Mouse (Mus musculus) mouse embryonic stem cell (cell line): Measurements from ENCODE around the gene Sugct.

ENCODE experiments used
- in situ Hi-C, 2 experiments: fragments of 300-500 bp; cut with MboI; formaldehyde crosslinking; loops; 1 replicate in 1 of 2; 3 replicates in 1 of 2; pipeline ENCODE4 v1.14.3; 2019 to 2020; ENCODE audit warnings: low sequenced_read_pairs in 2 of 2, low pct_unique_long_range_greater_than_20kb in 1 of 2, mixed read lengths in 1 of 2; ENCODE audit not compliant: unreplicated experiment in 1 of 2

The Sugct gene

DNA sequence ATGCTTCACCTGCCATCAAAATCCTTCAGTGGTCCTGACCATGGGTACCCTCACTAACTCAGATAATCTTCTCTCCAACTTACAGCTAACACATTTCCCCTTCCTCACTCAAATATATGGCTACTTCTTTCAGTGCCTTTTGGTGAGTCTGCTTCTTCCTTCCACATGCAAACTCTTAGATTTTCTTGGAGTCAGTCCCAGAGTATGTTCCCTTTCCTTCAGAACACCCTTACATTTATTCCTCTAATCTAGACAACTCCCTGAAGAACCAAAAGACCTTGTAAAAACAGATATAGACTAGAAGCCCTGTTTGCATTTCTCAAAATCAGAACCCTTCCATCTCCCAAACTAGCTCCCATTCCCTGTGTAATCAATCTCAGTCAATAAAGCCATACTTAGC, 862.3 kb downstream of the Sugct start:
- in situ Hi-C loops = loop anchor here in 1 of 2 experiments (25.0 kb wide), 1 partner anchor 829 kb away; no protein-coding TSS in a partner anchor

DNA sequence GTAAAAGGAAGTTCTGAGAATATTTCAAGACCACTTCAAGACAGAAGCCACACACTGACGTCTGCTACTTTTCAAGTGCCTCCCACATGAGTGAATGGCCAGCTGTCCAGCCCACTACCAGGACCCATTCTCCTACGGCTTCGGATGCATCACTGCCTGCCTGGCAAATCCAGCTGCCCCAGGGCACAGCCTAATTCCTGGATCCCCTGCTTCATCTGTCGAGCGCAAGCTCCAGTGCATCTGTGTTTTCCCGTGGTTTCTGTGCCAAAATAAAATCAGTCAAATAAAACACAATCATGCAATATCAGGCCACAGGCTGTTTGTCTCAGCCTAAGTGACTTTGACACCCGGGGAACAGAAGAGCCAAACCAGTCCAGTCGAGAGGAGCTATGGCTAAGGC, 863.5 kb downstream of the Sugct start:
- in situ Hi-C loops = loop anchor here in 1 of 2 experiments (25.0 kb wide), 1 partner anchor 830 kb away; no protein-coding TSS in a partner anchor

DNA sequence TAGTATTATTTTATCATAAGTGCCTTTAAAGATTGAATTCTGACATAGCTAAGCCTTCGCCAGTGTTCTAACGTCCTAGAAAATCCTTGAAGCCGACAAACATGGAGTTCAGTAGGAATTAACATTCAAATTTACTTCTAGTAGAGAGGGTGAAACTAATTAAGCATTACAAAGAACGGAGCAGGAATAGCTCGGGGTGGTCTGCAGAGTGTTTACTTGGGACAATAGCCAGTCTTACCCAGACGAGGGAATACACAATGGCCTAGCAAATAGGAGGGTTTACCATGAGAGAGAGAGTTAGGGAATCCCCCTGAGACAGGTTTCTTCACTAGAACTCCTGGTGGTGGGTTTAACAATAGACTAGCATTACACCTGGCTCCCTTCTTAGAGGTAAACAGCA, 865.1 kb downstream of the Sugct start:
- in situ Hi-C loops = loop anchor here in 1 of 2 experiments (25.0 kb wide), 1 partner anchor 832 kb away; no protein-coding TSS in a partner anchor

DNA sequence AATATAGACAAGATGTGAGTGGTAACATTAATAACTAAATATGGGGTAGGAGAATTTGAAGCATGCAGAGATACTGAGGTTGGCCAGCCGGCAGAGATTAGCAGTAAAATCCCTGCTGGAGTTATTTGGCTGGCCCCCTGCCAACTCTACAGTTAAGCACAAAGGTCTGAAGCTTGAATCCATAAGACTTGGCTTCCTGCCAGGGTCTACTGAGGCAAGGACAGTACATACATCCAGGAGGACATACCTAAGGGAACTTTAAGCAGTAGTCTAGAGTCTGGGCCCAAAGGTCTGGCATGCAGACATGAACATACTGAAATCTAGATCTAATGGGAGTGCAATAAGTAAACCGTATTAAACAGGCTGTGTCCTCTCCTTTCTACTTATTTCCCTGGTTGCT, 865.8 kb downstream of the Sugct start:
- in situ Hi-C loops = loop anchor here in 1 of 2 experiments (25.0 kb wide), 1 partner anchor 833 kb away; no protein-coding TSS in a partner anchor

DNA sequence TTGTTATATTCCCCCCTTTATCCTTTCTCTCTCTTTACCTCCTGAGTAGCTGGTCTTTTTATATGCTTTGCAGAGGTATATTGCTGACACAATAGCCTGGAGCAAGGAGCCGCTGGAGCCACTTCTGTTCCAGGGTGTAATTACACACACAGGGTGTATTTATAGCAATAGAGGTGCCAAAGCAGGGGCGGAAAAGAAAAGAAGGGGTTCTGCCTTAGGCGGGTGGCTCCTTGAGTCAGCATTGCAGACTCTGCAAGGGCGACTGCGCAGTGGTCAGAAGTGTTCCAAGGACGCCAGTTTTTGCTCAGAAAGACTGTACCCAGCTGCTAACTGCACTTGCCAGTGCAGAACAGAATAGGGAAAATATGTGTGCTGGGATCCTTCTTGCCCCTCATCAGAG, 869.7 kb downstream of the Sugct start:
- in situ Hi-C loops = loop anchor here in 1 of 2 experiments (25.0 kb wide), 1 partner anchor 837 kb away; no protein-coding TSS in a partner anchor

DNA sequence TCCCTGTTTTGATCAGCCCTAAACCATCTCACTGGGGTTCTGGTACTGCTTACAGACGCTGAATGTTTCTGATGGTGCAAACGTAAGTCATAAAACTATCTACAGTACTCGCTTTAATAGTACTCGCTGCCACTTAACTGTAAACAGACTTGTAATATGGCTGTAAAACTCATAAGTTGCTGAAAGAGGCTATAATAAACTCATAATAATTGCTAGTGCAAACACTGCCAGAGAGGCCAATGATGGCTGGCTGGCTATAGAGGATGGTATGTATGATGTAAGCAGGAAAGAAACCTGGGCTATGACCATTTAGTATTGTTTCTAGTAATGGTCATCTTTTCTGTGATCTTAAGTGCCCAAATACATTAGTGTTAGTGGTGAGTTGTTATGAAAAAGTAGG, 873.6 kb downstream of the Sugct start:
- in situ Hi-C loops = no loop called here

DNA sequence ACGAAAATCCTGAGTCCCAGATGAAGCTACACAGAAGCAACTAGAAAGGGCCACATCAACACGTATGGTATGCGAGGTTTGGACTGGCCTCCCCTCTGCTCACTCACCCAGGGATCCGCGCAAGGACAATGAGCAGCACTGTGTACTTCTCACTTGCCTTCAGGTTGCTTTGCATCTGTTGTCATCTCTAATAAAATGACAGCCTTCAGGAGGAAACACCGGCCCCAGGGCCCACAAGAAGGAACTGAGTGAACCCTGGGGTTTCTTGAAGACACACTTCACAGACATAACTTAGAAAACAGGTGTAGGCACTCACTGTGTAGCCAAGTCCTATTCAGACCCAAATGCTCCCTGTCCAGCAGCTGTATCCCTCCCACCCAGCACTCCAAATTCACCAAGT, 877.9 kb downstream of the Sugct start:
- in situ Hi-C loops = no loop called here

DNA sequence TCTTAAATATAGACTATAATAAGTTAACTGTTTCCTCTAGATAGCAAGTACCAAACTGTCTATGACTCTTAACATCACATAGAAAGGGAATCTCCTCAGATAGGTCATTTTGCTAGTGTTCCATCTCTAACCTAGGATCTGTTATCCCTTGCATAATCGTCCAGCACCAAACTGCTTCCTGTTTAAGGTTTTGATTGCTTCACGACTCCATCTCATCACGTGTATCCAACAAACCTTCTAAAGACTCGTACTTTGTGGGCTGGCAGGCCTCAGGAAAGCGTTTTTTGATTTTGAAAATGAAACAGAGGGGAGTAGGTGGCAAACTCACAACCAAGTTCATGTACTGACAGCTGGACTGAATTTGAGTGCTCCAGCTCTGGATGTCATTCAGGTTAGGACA, 878.6 kb downstream of the Sugct start:
- in situ Hi-C loops = no loop called here

DNA sequence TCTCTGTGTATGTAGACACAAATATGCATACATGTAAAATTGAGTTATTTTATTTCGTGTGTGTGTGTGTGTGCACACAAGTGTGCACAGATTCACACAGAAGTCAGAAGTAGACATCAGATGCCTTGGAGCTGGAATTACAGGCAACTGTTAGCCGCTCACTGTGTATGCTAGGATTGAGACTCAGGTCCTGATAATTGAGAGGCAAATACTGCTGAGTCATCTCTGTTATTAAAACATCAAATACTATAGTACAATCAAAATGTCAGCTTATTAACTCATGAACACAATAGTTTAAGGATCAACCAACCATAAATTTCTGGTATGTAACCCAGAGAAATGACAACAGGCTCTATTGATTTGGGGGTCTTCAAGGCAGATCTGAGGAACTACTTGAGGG, 883.1 kb downstream of the Sugct start:
- in situ Hi-C loops = no loop called here
